Mouse (Mus musculus): ENCODE results near the gene D11Wsu47e. TPM values are rescaled to one million over a fixed set of nuclear protein-coding genes. Genes with fewer than 3 reads are reported as not detected.

The D11Wsu47e gene
- polyA plus RNA-seq, 1 experiment from 2014 or later = 21.9 TPM

DNA sequence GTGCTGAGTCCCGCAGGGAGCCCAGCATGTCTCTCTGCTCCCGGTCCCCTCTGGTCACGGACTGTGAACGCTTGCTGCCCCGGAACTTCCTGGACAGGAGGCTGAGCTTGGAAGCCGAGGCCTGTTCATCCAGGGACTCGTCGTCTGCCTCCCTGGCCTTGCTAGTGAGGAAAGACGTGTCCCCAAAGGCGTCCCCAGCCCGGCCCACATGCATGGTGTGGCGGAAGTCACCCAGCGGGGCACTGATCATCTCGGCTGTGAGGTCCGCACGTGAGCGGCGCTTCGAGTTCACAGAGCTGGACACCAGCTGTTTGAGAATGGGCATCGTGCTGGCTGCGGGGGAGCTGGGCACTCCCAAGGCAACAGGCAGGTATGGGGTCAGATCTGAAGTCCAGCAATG, 45.0 kb downstream of the D11Wsu47e start:
- no peak for ATAC-seq (ENCODE audit: low FRiP score)
- Histone ChIP-seq H3K27me3 (no peaks in the 10 kb centered on the region), H3K4me3 (no peak overlapping the region), H3K27ac (peak overlapping the region; percentile 40; the same call in 1 of the 2 replicates), H3K4me1 (replicated peaks) (peaks cover 63% of the 10 kb centered on the region), H3K9ac (no peak overlapping the region), H3K36me3 (peaks cover 47% of the 10 kb centered on the region), H3K9me3 (no peaks in the 10 kb centered on the region), H3K4me2 (no peak overlapping the region)
- WGBS = 76% methylated on average over 21 of the region's 21 CpGs

DNA sequence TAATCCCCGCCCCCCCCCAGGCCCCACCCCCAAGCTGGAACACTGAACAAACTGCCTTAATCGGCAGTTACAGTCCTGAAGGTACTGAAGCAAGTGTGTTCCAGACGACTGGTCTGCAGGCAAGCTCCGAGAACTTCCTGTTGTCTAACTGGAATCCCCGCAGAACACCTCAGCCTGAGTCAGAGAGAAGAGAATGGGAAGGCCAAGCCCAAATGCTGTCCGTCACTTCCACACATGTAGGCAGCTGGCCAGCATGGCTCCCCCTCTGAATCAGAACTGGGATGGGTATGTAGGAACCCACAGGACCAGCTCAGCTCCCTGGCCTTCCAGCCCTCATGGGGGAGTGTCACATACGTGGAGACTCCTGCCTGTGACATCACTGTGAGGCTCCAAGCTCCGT, 45.7 kb downstream of the D11Wsu47e start:
- Histone ChIP-seq H3K27ac (no peak overlapping the region), H3K4me2 (no peak overlapping the region), H3K36me3 (peaks cover 45% of the 10 kb centered on the region), H3K4me3 (no peak overlapping the region), H3K4me1 (replicated peaks) (peaks cover 69% of the 10 kb centered on the region), H3K9ac (no peak overlapping the region), H3K9me3 (no peaks in the 10 kb centered on the region), H3K27me3 (no peaks in the 10 kb centered on the region)
- no peak for ATAC-seq (ENCODE audit: low FRiP score)
- WGBS = 66% methylated on average over 8 of the region's 8 CpGs

DNA sequence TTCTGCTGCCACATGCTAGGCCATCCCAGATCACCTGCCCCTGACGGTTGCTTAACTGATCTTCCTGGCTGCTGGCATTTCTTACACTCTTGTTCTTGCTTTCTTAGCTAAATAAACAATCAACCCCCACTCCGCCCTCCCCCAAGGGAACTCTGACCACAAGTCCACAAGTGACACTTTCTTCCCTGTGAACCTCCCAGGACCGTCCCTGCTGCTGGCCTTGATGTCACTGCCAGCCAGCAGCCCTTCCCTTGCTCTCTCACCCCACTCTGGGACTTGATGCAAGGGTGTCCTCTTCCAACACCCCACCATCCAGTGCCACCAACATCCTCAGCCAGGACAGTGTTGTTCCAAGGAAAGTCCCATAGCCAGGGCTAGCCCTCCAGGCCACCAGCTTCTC, 46.7 kb downstream of the D11Wsu47e start:
- H3K9ac ChIP-seq = no peak overlapping the region
- H3K4me2 ChIP-seq = no peak overlapping the region
- H3K4me3 ChIP-seq = no peak overlapping the region
- H3K27me3 ChIP-seq = no peaks in the 10 kb centered on the region
- no peak for ATAC-seq (ENCODE audit: low FRiP score)
- WGBS = 85% methylated on average over 3 of the region's 3 CpGs
- H3K4me1 ChIP-seq (replicated peaks) = peaks cover 68% of the 10 kb centered on the region
- H3K9me3 ChIP-seq = no peaks in the 10 kb centered on the region
- no peak overlapping the region for H3K27ac ChIP-seq
- H3K36me3 ChIP-seq = peaks cover 38% of the 10 kb centered on the region

DNA sequence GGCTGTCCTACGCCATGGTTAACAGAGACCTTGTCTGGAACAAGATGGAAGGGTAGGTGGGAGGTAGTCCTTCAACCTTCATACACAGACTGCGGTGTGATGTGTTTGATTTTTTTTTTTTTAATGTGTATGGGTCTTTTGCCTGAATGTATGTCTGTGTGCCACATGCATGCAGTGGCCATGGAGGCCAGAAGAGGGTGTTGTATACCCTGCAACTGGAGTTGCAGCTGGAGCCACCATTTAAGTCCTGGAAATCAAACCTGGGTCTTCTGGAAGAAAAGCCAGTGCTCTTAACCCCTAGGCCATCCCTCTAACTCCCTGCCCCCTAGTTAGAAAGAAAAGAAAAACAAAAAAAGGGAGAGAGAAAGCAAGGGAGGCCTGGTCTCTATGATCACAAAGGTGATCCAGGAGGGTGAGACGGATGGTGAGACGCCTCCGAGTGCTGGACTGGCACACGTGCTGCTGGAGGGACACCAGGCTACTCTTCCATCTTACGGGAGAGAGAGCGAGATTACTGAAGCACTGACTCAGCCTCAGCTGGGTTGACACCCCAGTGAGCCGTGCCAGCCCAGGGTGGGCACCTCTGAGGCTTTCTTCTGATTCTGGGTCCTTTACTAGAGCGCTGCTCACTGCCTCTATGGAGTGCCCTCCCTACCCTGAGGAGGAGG, 47.9 kb downstream of the D11Wsu47e start:
- no peak overlapping the region for H3K27ac ChIP-seq
- WGBS = 91% methylated on average over 10 of the region's 10 CpGs
- no peak overlapping the region for H3K4me3 ChIP-seq
- no peak for ATAC-seq (ENCODE audit: low FRiP score)
- no peak overlapping the region for H3K9ac ChIP-seq
- H3K4me2 ChIP-seq = no peak overlapping the region
- peaks cover 65% of the 10 kb centered on the region for H3K4me1 ChIP-seq (replicated peaks)
- no peaks in the 10 kb centered on the region for H3K27me3 ChIP-seq
- H3K9me3 ChIP-seq = no peaks in the 10 kb centered on the region
- H3K36me3 ChIP-seq = peaks cover 27% of the 10 kb centered on the region

DNA sequence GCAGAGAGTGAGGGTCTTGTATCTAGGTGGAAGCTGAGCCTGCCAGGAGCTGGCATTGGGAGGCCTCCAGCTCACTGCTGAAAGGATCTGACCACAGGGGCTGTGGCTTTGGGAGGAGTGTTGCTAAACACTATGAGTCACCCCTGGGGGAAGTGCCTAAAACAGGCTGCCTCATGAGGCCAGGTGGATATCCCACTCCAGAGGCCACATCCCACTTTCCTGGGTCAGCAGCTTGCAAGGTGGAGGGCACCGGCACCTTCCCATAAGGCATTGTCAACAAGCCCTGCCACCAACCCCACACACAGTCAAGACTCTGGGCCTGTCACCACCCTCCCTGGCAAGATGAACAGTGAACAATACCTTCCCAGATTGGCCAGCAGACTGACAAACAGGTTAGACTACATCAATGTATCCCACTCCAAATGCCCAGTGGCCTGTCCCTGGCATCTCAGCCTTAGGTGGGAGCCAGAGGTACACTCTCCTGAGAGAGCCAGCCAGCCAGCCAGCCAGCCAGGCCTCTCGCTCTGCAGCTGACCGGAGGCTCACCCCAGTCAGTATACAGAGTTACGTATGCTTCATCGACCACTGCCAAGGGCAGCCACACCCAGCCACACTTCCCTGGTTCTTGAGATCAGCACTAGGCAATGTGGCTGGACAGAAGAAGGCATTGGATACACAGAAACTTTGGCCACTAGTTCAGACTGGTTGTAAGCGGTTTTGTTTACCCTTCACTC, 49.6 kb downstream of the D11Wsu47e start:
- Histone ChIP-seq H3K9me3 (no peaks in the 10 kb centered on the region), H3K9ac (no peak overlapping the region), H3K4me1 (replicated peaks) (peaks cover 66% of the 10 kb centered on the region), H3K27me3 (no peaks in the 10 kb centered on the region), H3K4me3 (no peak overlapping the region), H3K27ac (0 out of 2 replicates have a peak overlapping the region, but pooled peaks have one; percentile 18), H3K4me2 (no peak overlapping the region), H3K36me3 (peaks cover 10% of the 10 kb centered on the region)
- no peak for ATAC-seq (ENCODE audit: low FRiP score)
- WGBS = 48% methylated on average over 6 of the region's 6 CpGs

DNA sequence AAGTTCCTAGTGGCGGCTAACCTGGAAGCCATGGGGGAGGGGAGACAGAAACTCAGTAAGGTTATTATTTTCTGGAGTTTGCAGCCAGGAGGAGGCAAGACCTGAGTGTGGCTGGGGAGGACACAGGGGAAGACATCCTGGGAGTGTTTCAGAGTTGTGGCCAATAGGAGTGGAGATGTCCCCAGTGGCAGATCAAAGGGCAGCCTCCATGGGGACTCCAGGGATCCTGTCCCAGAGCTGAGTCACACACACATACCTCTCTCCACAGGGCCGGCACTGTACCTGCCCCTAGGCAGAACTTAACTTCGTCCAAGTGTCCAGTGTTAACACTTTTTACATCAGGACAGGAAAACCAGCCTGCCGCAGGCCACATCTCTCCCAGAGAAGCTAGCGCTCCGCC, 50.9 kb downstream of the D11Wsu47e start:
- ATAC-seq (ENCODE audit: low FRiP score) = no peak
- Histone ChIP-seq H3K9ac (no peak overlapping the region), H3K4me2 (no peak overlapping the region), H3K27ac (no peak overlapping the region), H3K4me1 (replicated peaks) (peaks cover 71% of the 10 kb centered on the region), H3K4me3 (no peak overlapping the region), H3K27me3 (no peaks in the 10 kb centered on the region), H3K36me3 (peaks cover 3% of the 10 kb centered on the region; the same call in 1 of the 2 replicates), H3K9me3 (no peaks in the 10 kb centered on the region)
- WGBS = 80% methylated on average over 6 of the region's 6 CpGs

DNA sequence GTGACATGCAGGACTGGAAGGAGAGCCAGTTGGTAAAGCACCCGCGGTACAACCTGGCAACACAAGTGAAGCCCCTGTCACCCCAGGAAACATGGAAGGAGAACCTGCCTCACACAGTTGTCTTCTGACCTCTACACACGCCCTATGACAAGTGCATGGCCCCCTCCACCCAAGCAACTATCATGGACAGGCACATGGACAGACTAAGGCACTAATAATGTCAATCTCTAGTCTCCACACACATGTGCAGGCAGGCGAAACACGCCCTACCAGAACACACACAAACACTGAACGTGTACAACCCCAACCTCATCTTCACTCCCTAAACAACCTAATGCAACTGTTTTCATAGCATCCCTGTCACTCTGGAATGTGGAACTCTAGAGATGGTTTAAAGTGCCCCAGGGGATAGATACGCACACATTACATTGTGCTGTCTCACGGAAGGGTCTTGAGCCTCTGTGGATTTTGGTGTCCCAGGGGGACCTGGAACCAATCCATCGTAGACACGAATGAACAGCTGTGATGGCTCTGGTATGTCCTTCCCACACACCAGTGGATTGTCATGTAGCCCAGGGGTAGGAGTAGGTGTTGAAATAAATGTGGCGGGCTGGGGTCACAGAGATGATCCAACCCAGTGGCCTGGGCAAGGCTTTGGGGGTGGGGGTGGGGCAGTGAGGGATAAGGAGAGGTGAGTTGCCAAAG, 52.8 kb downstream of the D11Wsu47e start:
- WGBS = 77% methylated on average over 11 of the region's 11 CpGs
- Histone ChIP-seq H3K27me3 (no peaks in the 10 kb centered on the region), H3K9me3 (no peaks in the 10 kb centered on the region), H3K4me1 (replicated peaks) (peaks cover 62% of the 10 kb centered on the region), H3K27ac (no peak overlapping the region), H3K4me2 (no peak overlapping the region), H3K9ac (no peak overlapping the region), H3K4me3 (no peak overlapping the region), H3K36me3 (peaks cover 10% of the 10 kb centered on the region)
- ATAC-seq (ENCODE audit: low FRiP score) = no peak

DNA sequence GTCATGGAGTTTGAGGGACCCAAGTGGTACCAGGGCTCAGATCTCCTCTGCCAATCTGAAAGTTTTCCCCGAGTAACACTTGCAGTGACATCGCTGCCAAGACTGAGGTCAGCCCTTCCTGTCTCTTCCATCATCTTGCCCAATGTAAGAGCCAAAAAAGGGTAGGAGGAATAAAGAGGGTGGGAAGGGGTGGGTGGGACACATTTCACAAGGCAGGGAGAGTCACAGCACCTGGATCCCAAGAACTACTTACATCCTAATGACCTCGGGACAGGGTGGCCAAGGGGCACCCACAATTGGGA, 53.3 kb downstream of the D11Wsu47e start:
- Histone ChIP-seq H3K27me3 (no peaks in the 10 kb centered on the region), H3K27ac (no peak overlapping the region), H3K4me1 (replicated peaks) (peaks cover 62% of the 10 kb centered on the region), H3K9ac (no peak overlapping the region), H3K9me3 (no peaks in the 10 kb centered on the region), H3K4me3 (no peak overlapping the region), H3K36me3 (peaks cover 8% of the 10 kb centered on the region), H3K4me2 (no peak overlapping the region)
- WGBS = 88% methylated on average over 3 of the region's 3 CpGs
- ATAC-seq (ENCODE audit: low FRiP score) = no peak

DNA sequence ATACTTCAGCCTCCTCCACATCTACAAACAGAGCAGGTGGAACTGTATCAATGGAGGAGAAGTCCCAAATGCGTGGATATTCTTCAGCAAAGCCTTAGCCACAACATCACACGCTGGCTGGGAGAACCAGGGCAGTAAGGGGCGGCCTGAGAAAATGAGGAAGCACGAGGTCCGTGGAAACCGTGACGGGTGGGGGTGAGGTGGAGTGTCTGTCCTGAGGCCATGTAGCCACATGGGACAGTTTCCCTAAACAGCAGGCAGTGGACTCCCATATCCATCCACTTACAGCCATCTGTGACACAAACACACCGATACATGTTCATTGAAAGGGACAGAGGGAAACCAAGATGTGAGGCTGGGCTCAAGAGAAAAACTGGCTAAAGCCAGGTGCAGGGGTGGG, 53.7 kb downstream of the D11Wsu47e start:
- WGBS = 77% methylated on average over 8 of the region's 8 CpGs
- H3K4me2 ChIP-seq = no peak overlapping the region
- H3K27ac ChIP-seq = no peak overlapping the region
- no peaks in the 10 kb centered on the region for H3K27me3 ChIP-seq
- no peak for ATAC-seq (ENCODE audit: low FRiP score)
- H3K4me1 ChIP-seq (replicated peaks) = peaks cover 62% of the 10 kb centered on the region
- H3K9me3 ChIP-seq = no peaks in the 10 kb centered on the region
- peaks cover 11% of the 10 kb centered on the region for H3K36me3 ChIP-seq
- no peak overlapping the region for H3K9ac ChIP-seq
- no peak overlapping the region for H3K4me3 ChIP-seq

DNA sequence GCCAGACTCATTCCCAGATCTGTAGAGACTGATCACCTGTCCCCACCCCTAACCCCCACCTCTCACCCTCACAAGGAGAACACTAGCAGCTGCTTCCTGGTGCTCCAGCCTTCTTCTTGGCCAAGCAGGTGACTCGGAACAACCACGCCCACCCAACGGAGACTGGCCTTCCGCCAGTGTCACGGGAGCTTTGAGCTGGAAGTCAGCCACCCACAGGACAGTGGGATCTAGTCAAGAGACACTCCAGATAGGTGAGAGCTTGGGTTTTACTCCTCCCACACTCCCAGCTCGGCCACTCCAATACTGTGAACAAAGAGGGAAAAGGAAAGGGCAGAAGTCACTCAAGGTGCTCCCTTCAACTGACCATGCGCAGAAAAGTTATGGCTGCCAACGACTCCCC, 55.0 kb downstream of the D11Wsu47e start:
- no peaks in the 10 kb centered on the region for H3K9me3 ChIP-seq
- no peak for ATAC-seq (ENCODE audit: low FRiP score)
- H3K4me2 ChIP-seq = no peak overlapping the region
- 88% methylated on average over 8 of the region's 8 CpGs for WGBS
- H3K27me3 ChIP-seq = no peaks in the 10 kb centered on the region
- H3K36me3 ChIP-seq = peaks cover 20% of the 10 kb centered on the region
- no peak overlapping the region for H3K9ac ChIP-seq
- peaks cover 50% of the 10 kb centered on the region for H3K4me1 ChIP-seq (replicated peaks)
- H3K27ac ChIP-seq = no peak overlapping the region
- H3K4me3 ChIP-seq = no peak overlapping the region

DNA sequence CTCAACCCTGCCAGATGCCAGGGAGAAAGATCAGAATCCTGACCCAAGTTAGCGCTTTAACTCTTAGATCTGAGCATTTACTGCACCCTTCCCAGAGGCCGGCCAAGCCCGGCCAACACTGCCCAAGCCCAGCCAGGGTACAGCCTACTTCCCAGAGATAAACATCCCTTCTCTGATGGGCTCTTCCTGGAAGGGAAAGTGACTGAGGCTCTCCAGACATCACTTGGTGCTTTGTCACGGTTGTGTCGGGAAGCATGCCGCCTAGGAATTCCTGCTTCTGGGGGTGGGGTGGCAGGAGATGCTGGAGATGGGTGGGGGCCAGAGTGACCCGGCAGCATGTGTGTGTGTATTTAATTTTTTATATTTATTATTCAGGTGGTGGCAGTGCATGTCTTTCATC, 55.9 kb downstream of the D11Wsu47e start:
- Histone ChIP-seq H3K9me3 (no peaks in the 10 kb centered on the region), H3K27ac (no peak overlapping the region), H3K4me2 (no peak overlapping the region), H3K4me1 (replicated peaks) (peaks cover 41% of the 10 kb centered on the region), H3K27me3 (no peaks in the 10 kb centered on the region), H3K36me3 (peaks cover 24% of the 10 kb centered on the region), H3K9ac (no peak overlapping the region), H3K4me3 (no peak overlapping the region)
- no peak for ATAC-seq (ENCODE audit: low FRiP score)
- WGBS = 92% methylated on average over 7 of the region's 7 CpGs

DNA sequence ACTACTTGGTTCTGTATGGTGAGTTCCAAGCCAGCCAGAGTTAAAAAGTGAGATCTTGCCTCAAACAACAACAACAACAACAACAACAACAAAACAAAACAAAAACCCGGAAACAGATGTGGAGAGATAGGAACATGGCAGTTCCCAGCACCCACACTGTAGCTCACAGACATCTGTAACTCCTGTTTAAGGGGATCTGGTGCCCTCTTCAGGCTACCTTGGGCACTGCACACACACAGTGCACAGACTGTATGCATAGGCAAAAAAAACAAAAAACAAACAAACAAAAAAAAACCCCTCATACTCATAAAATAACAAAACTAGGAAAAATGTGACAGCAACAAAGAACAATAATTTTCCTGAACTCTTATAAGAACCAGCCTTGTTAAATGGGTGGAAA, 58.8 kb downstream of the D11Wsu47e start:
- Histone ChIP-seq H3K4me3 (no peak overlapping the region), H3K27me3 (no peaks in the 10 kb centered on the region), H3K9ac (no peak overlapping the region), H3K9me3 (no peaks in the 10 kb centered on the region), H3K4me2 (no peak overlapping the region), H3K4me1 (replicated peaks) (peaks cover 44% of the 10 kb centered on the region), H3K36me3 (peaks cover 24% of the 10 kb centered on the region), H3K27ac (no peak overlapping the region)
- no peak for ATAC-seq (ENCODE audit: low FRiP score)
- 97% methylated on average over 1 of the region's 1 CpGs for WGBS

Data from hindbrain, embryonic 13.5 days (tissue).